Mouse (Mus musculus) ovary, postnatal 14 days (tissue): ENCODE measurements at regions not wholly inside any gene's neighbourhood (a gene's known extent, or its start where the extent isn't known, plus 50 kb on each side); places are given as distances from the start of the nearest gene placed in this dataset.

Experiments used
- DNase-seq: peaks from one replicate; pipeline ENCODE4 v3.0.0; 2022; ENCODE audit warnings: low spot score

DNA sequence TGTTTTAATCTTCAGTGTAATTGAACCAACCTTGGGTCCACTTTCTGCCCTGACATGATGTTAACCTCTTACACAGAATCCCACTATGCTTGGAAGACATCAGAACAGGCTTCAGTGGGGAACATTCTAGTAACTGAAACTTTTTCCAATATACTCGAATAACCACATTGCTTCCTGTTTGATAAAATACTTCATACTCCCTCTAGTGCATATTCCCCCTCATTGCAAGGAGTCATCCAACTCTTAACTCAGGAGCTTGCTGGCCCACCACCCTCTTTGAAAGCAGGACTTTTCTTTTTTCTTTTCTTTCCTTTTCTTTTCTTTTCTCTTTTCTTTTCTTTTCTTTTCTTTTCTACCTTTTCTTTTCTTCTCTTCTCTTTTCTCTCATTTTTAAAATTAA is 123.6 kb upstream of the Sptlc3 start:
- no peak for DNase-seq

GRCm38 (mm10) chr2:139380285-139380684 is 113.4 kb upstream of the Sptlc3 start:
- no peak for DNase-seq

GRCm38 (mm10) chr2:139381628-139382027 is 112.1 kb upstream of the Sptlc3 start:
- DNase-seq = peak; percentile 59

- no peak for DNase-seq
Measured at GRCm38 (mm10) chr2:139413559-139413958, 80.2 kb upstream of the Sptlc3 start.

DNA sequence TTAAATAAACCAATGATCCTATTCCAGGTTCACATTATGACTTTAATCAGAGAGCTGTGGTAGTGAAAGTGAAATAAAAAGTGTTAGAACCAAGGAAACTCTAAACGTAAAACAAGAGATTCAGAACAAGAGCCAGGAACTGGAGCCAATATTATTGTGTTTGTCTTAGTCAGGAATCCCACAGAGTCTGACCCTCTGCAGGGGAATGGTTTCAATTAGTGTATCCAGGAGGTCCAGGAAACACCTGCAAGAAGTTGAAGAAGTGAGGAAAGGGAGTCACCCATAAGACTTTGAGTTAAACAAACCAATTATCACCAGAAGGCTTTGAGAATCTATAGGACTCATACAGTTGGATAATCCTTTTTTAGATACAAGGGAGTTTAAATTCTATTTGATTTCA is 76.2 kb upstream of the Sptlc3 start:
- DNase-seq = no peak

- no peak for DNase-seq
Measured at GRCm38 (mm10) chr2:139422678-139423077, 71.0 kb upstream of the Sptlc3 start.

- no peak for DNase-seq
Measured at GRCm38 (mm10) chr2:139423413-139423812, 70.3 kb upstream of the Sptlc3 start.
